Comparison of ENCODE assay signal across 12 mouse cellular contexts in the genomic region with DNA sequence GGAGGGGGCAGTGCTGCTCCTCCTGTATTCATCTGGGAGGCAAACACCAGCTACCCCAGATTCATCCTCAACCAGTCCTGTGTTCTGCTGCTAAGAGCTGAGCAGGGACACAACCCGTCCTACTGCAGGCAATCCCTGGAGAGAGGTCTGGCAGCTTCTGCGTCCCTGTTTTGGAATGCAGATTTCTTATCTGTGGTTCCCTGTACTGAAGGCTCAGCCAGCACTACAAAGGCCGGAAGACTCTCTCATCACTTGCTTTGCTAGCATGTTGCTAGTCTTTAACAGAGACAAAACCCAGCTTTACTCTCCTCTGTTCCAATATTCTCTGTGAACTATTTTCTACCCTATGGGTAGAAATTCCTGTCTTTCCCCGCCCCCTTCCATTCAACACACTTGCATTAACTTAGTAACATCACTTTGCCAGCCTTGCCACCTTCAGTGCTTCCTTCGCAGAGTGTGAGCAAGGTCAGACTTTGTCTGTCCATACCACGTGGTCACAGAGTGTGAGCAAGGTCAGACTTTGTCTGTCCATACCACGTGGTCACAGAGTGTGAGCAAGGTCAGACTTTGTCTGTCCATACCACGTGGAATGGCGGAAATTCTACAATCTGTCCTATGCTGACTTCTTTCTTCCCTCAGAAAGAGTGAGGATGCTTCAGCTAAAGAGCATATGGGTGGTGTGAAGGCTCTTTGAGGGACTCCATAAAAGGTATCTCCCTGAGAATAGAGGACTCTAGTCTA.
A peak's percentile ranks its signal among the peaks of the same experiment; 100 is the strongest.
DNase-seq lines count a peak whose midpoint lies in the region.
"Had no signal": no experiment of that assay in that cellular context is flagged by ENCODE, and none has a peak within 500 bp of the region (broad histone marks: within the 10 kb centered on the region; RNA-seq: fewer than 3 reads in every experiment).

No protein-coding gene starts in this region.

- DNase-seq in kidney, postnatal 14 days, result peak; percentile 6
- DNase-seq in kidney, adult 8-10 months, result no peak
- peak; percentile 4 for DNase-seq in ES-CJ7 (ENCODE audit: low read depth, low spot score)
- peak; percentile 54 for DNase-seq in heart, adult 8-10 months (ENCODE audit: low spot score)
- DNase-seq in heart, postnatal 14 days, result peak; percentile 36
- DNase-seq in cerebellum, postnatal 14 days, result no peak
- DNase-seq in cerebellum, postnatal 36 days, result no peak
- DNase-seq: adrenal gland, adult 8-10 months; cerebellum, adult 11-12 months; kidney, adult 11 months; lung, postnatal 14 days; thymus, postnatal 25 days had no signal

- intact Hi-C loops in heart, postnatal 14 days (cut with DNase I), result no loop called here

Comparison
In these comparisons a context has a peak if more than half of its experiments do, and no peak if none do; other contexts are left out.
1. DNase-seq: peak in kidney, postnatal 14 days (single experiment), ES-CJ7 (single experiment), heart, adult 8-10 months (single experiment) and heart, postnatal 14 days (2 of 2); none in kidney, adult 8-10 months (0 of 2), cerebellum, postnatal 14 days (0 of 2) and cerebellum, postnatal 36 days (0 of 2).